Mouse (Mus musculus) T-helper 17 cell (primary cell): ENCODE results near the gene Galnt18.

Experiments
- in situ Hi-C, 2 experiments: fragments of 300-600 bp; cut with MboI, MseI; formaldehyde crosslinking; loops; 1 replicate in 1 of 2; 2 replicates in 1 of 2; pipeline ENCODE4 v1.15.1; 2025; ENCODE audit warnings: high pct_unique_total_duplicates in 2 of 2

Galnt18 gene

DNA sequence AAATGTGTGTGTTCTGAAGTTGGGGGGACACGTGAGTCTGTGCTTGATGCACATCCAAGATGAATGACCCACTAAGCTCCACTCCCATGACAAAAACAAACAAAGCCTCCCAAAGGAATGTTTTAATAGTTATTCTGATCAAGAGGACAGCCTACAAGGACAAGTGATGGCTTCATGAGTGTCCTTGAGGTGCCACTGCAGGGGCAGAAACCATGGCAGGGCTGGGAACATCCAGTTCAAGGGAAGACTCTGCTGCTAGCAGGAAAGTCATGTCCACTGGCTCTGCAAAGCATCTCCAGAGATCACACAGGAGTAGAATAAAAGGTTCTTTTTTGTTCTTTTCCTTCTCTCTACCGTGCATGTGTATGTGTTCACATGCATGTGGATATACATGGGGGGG is 140.9 kb downstream of the Galnt18 start:
- in situ Hi-C loops: no loop called here

DNA sequence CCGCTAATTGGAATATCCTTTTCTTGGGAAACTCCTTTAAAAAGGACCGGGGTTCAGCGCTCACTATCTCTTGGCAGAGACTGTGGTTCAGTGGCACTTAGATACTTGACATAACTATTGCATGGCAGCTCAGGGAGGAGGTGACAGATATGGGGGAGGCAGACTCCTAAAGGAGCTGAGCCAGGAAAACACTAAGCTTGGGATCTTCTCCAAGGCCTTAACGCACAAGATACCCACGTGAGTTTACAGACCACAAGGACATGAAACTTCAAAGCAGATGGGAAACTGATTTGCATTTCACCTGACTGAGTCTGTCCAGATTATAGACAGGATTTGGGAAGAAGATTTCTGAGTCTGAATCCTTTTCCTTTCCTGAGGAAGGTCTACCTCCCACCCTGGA is 141.3 kb downstream of the Galnt18 start:
- in situ Hi-C loops: no loop called here

DNA sequence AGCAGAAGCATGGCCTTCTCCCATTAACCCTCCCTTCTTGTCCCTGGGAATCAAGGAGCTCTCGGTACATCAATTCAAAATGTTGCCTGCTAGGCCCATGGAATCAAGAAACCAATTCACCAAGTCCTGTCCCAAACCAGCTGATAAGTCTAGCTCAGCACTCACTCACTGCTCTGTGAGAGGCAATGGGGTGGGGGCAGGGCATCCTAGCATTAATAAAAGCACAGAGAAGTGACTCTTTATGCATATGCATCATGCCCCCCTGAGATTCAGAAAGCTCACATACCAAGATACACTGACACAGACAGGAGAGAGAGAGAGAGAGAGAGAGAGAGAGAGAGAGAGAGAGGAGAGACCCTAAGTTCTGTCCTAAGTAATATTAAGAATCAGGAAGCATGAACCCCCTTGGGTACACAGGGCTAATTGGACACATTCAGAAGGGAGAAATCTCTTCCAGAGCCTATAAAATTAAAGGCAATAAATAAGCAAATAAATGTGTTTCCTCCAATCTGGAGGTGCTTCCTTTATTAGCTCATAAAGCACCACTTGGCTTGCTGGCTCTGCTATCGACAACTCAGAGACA is 141.8 kb downstream of the Galnt18 start:
- in situ Hi-C loops: no loop called here

DNA sequence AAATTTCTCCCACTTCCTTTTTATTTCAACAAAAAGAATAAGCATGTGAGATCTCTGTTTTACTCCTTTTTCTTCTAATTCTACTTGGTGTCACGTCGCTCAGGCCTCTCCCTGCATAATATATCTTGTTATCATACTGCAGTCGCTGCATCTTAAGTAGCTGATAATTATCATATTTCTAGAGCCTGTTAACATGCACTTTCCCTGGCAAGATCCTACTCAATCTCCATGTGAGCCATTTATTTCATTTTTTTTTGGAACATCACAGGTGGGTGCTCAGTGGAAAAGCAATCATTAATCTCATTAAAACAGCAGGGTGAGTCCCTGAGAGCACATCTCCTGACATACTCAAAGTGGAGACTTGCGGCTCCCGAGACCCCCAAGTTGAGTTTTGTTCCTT is 143.3 kb downstream of the Galnt18 start:
- in situ Hi-C loops: no loop called here

DNA sequence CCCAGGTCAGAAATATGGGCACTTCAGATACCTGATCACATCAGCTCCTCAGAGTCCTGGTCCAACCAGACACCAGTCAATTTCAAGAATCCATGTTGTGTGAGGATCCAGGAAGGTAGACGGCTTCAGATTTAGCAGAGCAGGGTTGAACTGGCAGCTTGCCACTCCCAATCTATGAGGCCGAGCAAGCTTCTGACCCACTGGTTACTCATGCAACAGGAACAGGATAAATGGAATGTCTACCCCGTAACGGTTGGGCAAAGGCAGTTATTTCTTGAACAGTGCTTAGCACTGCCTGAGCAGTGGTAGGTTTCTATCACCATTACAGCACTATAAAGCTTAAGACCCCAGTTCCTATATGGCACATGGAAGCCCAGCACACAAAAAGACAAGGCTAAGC is 148.5 kb downstream of the Galnt18 start:
- in situ Hi-C loops: no loop called here

- in situ Hi-C loops: loop anchor here in 1 of 2 experiments (10.0 kb wide), 1 partner anchor 841 kb away; no protein-coding TSS in a partner anchor
These were observed 153.5 kb downstream of the Galnt18 start for GRCm38 (mm10) chr7:111626232-111626631.

DNA sequence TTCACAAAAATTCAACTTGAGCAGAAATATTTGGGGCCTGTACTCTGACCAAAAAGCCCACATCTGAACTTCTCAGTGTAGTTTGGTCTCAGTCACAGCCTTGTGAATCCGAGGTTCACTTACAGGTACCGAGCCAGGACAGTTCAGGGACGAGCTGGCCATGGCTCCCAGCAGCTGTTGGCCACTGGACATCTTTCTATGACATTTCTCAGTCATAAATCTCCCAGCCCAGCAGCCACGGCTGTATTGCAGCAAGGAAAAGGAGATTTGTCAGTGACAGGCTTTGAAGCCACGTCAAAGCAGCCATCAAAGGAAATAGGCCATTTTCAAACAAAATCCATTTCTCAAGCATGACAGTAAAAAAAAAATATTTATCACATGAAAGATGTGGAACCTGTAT is 154.0 kb downstream of the Galnt18 start:
- in situ Hi-C loops: loop anchor here in 1 of 2 experiments (10.0 kb wide), 1 partner anchor 841 kb away; no protein-coding TSS in a partner anchor

DNA sequence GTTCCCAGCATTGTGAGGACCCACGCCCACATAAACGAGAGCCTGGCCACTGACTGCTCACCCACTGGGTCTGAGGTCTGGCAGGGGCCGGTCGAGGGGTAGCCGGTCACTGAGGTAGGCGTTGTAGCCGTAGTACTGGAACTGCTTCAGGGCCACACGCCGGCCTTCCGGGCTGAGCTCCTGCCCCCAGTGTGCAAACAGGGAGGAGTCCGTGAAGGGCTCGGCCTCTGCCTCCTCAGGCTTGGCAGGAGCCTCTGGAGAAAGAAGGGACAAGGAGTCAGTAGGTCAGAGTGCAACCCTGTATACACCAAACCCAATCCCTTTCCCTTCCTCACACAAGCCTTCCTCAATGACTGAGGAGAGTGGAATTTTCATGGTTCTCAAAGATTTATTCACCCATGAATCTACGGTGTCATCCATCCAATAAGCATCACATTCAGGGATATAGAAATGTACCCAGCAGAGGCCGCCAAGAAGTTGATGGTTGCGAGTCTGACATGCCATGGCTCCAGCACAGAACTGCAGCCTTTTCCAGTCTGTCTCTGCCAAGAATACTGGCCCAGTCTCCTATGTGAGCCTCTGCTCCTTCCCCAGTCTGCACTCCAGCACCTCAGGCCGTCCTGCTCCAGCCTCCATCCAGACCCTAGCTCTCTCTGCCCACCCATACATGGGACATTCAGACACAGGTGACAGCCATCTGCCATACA is 163.4 kb downstream of the Galnt18 start:
- in situ Hi-C loops: no loop called here

GRCm38 (mm10) chr7:111614471-111614870 is 165.3 kb downstream of the Galnt18 start:
- in situ Hi-C loops: no loop called here

DNA sequence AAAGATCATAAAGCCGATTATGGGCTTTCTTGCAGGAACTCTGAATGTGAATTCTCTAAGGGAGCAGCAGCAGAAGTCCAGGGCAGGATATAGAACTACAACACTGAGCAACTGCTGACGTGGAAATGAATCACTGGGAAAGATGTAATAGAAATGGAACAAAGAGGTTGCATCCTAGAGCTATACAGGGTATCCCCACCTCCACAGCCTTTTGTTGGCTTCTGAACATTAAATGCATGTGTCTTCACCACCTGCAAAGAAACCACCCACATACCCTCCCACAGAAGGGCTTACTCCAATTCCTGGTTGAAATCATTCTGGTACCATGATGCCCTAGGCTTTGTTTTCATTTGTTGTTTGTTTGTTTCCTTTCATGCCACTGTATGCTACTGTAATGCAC is 172.3 kb downstream of the Galnt18 start:
- in situ Hi-C loops: no loop called here

GRCm38 (mm10) chr7:111606091-111606490 is 173.7 kb downstream of the Galnt18 start:
- in situ Hi-C loops: no loop called here

DNA sequence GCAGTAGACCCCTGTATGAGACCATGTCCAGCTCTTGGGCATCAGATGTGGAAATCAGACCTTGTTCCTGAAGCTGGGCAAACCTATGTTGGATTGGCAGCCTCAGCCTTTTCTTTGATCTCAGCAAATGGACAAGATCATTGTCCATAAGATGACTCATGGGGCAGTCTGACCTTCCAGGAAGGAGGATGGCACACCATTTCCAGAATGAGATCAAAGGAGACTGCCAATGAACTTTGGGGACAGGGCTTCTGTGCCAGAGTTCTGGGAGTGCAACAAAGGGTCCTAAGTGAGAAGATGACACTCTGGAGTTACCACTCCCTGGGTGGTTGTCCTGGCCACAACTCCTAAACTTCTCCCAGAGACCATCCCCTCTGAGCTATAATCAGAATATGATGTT is 174.1 kb downstream of the Galnt18 start:
- in situ Hi-C loops: no loop called here

- in situ Hi-C loops: no loop called here
These were observed 175.1 kb downstream of the Galnt18 start for GRCm38 (mm10) chr7:111604578-111605208.

GRCm38 (mm10) chr7:111603186-111603585 is 176.6 kb downstream of the Galnt18 start:
- in situ Hi-C loops: no loop called here

DNA sequence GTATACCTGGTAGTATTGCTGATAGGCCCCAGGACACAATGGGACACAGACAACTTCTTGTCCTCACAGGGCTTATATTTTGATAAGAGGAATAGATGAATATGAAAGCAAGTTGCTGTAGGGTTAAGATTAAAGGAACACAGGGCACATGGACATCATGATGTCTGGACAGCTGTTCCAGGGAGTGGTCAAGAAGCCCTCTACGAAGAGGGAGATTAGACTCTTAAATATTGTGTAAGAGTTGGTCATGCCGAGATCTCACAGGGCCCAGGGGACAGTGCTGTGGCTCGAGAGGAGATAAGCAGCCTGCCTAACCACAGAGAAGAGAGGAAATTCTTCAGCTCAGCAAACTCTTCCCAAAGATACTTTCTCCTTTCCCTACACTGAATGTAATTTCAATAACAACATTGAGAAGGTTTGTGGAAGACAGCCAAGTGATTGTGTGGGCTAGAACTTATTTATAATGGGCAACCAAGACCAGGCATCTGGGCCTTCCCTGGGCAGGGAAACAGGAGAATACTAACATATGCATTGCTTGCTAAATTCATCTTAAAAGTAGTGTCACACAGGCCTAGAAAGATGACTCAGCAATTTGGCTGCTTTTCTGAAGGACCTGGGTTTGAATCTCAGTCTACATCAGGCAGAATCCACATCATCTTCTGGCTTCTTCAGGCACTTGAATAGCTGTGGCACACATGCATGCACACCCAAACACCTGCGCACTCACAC is 178.3 kb downstream of the Galnt18 start:
- in situ Hi-C loops: no loop called here

DNA sequence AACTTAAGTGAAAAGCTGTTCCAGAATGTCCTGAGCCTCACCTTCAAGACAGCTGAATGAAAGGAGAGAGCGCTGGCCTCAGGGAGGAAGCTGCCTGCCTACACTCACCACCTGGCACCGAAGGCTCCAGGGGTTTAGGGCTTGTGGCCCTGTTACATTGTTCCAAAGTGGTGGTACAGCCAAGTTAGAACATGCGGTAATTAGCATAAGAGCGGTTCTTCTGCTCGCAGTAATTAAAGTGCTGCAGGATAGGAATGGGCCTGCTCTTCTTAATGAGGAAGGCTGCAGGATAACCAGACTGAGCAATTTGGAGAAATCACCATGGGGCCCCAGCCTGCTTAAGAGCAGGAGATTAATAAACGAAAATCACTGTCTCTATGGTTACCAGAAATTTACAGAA is 179.0 kb downstream of the Galnt18 start:
- in situ Hi-C loops: no loop called here

DNA sequence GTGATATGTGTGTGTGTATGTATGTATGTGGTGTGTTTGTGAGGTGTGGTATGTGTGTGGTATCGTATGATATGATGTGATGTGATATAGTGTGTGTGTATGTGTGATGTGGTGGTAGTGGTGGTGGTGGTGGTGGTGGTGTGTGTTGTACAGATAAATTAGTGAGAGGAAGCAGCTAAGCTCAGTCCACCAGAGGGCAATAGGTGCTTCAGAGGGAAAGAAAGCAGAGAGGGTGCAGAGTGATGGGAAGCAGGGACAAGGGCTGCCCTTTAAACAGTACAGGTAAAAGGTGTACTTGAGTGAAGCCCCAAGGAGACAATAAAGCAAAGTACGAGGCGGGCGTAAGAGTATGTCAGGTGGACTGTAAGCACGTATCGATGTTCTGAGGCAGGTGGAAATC is 186.1 kb downstream of the Galnt18 start:
- in situ Hi-C loops: no loop called here

DNA sequence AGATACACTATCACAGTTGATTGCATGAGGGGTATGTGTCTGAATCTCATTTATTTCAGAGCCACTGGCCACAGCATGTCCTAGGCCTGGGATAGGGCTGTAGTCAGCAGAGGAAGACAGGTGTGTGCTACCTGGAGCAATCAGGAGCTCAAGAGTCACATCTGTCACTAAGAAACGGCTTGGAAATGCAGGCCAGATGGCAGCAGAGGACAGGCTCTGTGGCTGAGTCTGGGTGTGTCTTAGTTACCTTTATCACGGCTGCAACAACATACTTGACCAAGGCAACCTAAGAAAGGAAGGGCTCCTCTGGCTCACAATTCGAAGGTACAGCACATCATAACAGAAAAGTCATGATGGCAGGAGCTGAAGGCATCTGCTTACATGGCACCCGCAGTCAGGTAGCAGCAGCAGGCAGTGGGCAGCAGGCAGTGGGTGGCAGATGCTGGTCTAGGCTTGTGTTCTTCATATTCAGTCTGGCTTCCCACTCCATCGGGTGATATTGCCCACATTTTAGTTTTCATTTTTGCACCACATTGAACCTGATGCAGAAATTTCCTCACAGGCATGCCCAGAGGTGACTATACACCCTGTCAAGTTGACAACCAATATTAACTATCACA is 190.2 kb downstream of the Galnt18 start:
- in situ Hi-C loops: no loop called here

DNA sequence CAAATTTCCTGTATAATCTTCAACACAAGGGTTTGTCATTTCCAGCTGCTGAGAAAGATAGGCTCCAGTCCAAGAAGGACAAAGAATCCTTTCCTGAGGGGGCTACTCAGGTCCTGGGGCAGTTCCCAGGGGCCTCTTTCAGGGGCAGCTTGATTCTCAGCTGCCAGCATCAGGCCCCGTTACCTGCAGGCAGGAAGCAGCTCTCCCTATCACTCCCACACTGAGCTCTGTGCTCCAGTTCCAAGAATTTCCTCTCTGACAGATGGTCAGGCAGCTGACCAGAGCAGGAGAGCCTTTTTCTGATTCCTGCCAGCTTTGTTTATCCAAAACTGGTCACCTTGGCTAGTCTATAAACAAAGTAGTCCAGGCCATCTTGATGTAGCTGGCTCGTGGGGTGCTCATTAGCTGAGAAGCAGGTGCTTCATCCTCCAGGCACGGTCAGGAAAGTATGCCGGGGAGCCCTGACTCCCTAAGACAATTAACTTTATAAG is 191.4 kb downstream of the Galnt18 start:
- in situ Hi-C loops: no loop called here

- in situ Hi-C loops: no loop called here
These were observed 199.2 kb downstream of the Galnt18 start for GRCm38 (mm10) chr7:111580547-111580946.

GRCm38 (mm10) chr7:111575096-111575495 is 204.7 kb downstream of the Galnt18 start:
- in situ Hi-C loops: no loop called here

DNA sequence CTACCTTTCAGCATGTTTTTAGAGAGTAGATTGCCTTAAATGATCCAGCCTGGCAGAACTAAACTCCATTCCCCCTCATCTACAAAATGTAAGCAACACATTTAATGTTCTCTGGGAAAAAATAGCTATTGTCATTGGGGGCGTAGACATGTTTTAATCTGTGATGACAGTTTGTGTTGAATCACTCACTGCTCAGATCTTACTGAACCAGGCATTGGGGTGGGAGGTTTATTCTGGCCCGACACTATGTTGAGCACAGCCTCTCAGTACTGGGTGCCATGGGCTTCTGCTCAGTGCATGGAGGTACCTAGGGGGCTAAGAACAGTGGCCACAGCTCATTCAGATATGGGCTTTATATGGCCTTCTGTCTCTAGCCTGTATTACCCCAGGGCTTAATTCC is 207.4 kb downstream of the Galnt18 start:
- in situ Hi-C loops: no loop called here
